Mouse (Mus musculus): Measurements from ENCODE around the gene Dcaf6. TPM values are rescaled to one million over a fixed set of nuclear protein-coding genes. Genes with fewer than 3 reads are reported as not detected.

The Dcaf6 gene
- polyA plus RNA-seq, 1 experiment, result 161 TPM

GRCm38 (mm10) chr1:165303209-165303608 is 157.1 kb downstream of the Dcaf6 start:
- Histone ChIP-seq H3K4me1 (ENCODE audit: control insufficient read depth, insufficient read depth, low read length) (no peaks in the 10 kb centered on the region), H3K27ac (ENCODE audit: control insufficient read depth, insufficient read depth, low read depth, low read length) (no peak overlapping the region), H3K27me3 (ENCODE audit: control insufficient read depth, insufficient read depth, low read length) (no peaks in the 10 kb centered on the region), H3K4me3 (ENCODE audit: control insufficient read depth, low read depth, low read length) (no peak overlapping the region), H3K36me3 (ENCODE audit: control insufficient read depth, insufficient read depth, low read length) (no peaks in the 10 kb centered on the region)
- TF ChIP-seq POLR2A (IDR thresholded peaks at IDR 0.05; ENCODE audit: control insufficient read depth, low read depth, low read length) (no peak), CTCF (IDR thresholded peaks at IDR 0.05; ENCODE audit: control insufficient read depth, insufficient read depth, insufficient replicate concordance, low read depth, low read length) (no peak)

- H3K4me1 ChIP-seq (ENCODE audit: control insufficient read depth, insufficient read depth, low read length), result no peaks in the 10 kb centered on the region
- TF ChIP-seq CTCF (IDR thresholded peaks at IDR 0.05; ENCODE audit: control insufficient read depth, insufficient read depth, insufficient replicate concordance, low read depth, low read length), result no peak
- TF ChIP-seq POLR2A (IDR thresholded peaks at IDR 0.05; ENCODE audit: control insufficient read depth, low read depth, low read length), result no peak
- H3K27me3 ChIP-seq (ENCODE audit: control insufficient read depth, insufficient read depth, low read length), result no peaks in the 10 kb centered on the region
- H3K4me3 ChIP-seq (ENCODE audit: control insufficient read depth, low read depth, low read length), result no peak overlapping the region
- H3K27ac ChIP-seq (ENCODE audit: control insufficient read depth, insufficient read depth, low read depth, low read length), result no peak overlapping the region
- H3K36me3 ChIP-seq (ENCODE audit: control insufficient read depth, insufficient read depth, low read length), result no peaks in the 10 kb centered on the region
Measured at GRCm38 (mm10) chr1:165302455-165303208, 157.6 kb downstream of the Dcaf6 start.

GRCm38 (mm10) chr1:165301567-165301966 is 158.7 kb downstream of the Dcaf6 start:
- H3K4me3 ChIP-seq (ENCODE audit: control insufficient read depth, low read depth, low read length), result no peak overlapping the region
- H3K27me3 ChIP-seq (ENCODE audit: control insufficient read depth, insufficient read depth, low read length), result no peaks in the 10 kb centered on the region
- TF ChIP-seq POLR2A (IDR thresholded peaks at IDR 0.05; ENCODE audit: control insufficient read depth, low read depth, low read length) (no peak), CTCF (IDR thresholded peaks at IDR 0.05; ENCODE audit: control insufficient read depth, insufficient read depth, insufficient replicate concordance, low read depth, low read length) (no peak)
- no peaks in the 10 kb centered on the region for H3K36me3 ChIP-seq (ENCODE audit: control insufficient read depth, insufficient read depth, low read length)
- H3K27ac ChIP-seq (ENCODE audit: control insufficient read depth, insufficient read depth, low read depth, low read length), result no peak overlapping the region
- no peaks in the 10 kb centered on the region for H3K4me1 ChIP-seq (ENCODE audit: control insufficient read depth, insufficient read depth, low read length)

GRCm38 (mm10) chr1:165301108-165301507 is 159.2 kb downstream of the Dcaf6 start:
- Histone ChIP-seq H3K4me3 (ENCODE audit: control insufficient read depth, low read depth, low read length) (no peak overlapping the region), H3K4me1 (ENCODE audit: control insufficient read depth, insufficient read depth, low read length) (no peaks in the 10 kb centered on the region), H3K27me3 (ENCODE audit: control insufficient read depth, insufficient read depth, low read length) (no peaks in the 10 kb centered on the region), H3K27ac (ENCODE audit: control insufficient read depth, insufficient read depth, low read depth, low read length) (no peak overlapping the region), H3K36me3 (ENCODE audit: control insufficient read depth, insufficient read depth, low read length) (no peaks in the 10 kb centered on the region)
- TF ChIP-seq CTCF (IDR thresholded peaks at IDR 0.05; ENCODE audit: control insufficient read depth, insufficient read depth, insufficient replicate concordance, low read depth, low read length) (no peak), POLR2A (IDR thresholded peaks at IDR 0.05; ENCODE audit: control insufficient read depth, low read depth, low read length) (no peak)

- Histone ChIP-seq H3K4me1 (ENCODE audit: control insufficient read depth, insufficient read depth, low read length) (no peaks in the 10 kb centered on the region), H3K36me3 (ENCODE audit: control insufficient read depth, insufficient read depth, low read length) (no peaks in the 10 kb centered on the region), H3K4me3 (ENCODE audit: control insufficient read depth, low read depth, low read length) (no peak within 1 kb of the TSS), H3K27me3 (ENCODE audit: control insufficient read depth, insufficient read depth, low read length) (no peaks in the 10 kb centered on the region), H3K27ac (ENCODE audit: control insufficient read depth, insufficient read depth, low read depth, low read length) (no peak within 1 kb of the TSS)
- no peak for TF ChIP-seq CTCF (IDR thresholded peaks at IDR 0.05; ENCODE audit: control insufficient read depth, insufficient read depth, insufficient replicate concordance, low read depth, low read length)
Measured at GRCm38 (mm10) chr1:165295489-165295888, 164.8 kb downstream of the Dcaf6 start, which contains the start of gene Gpr161. Gpr161 (plus strand) TSS chr1:165295789.

GRCm38 (mm10) chr1:165291606-165292005 is 168.7 kb downstream of the Dcaf6 start:
- H3K4me3 ChIP-seq (ENCODE audit: control insufficient read depth, low read depth, low read length), result no peak overlapping the region
- no peaks in the 10 kb centered on the region for H3K36me3 ChIP-seq (ENCODE audit: control insufficient read depth, insufficient read depth, low read length)
- no peaks in the 10 kb centered on the region for H3K4me1 ChIP-seq (ENCODE audit: control insufficient read depth, insufficient read depth, low read length)
- no peaks in the 10 kb centered on the region for H3K27me3 ChIP-seq (ENCODE audit: control insufficient read depth, insufficient read depth, low read length)
- TF ChIP-seq POLR2A (IDR thresholded peaks at IDR 0.05; ENCODE audit: control insufficient read depth, low read depth, low read length), result no peak
- TF ChIP-seq CTCF (IDR thresholded peaks at IDR 0.05; ENCODE audit: control insufficient read depth, insufficient read depth, insufficient replicate concordance, low read depth, low read length), result no peak
- no peak overlapping the region for H3K27ac ChIP-seq (ENCODE audit: control insufficient read depth, insufficient read depth, low read depth, low read length)

GRCm38 (mm10) chr1:165289831-165290230 is 170.4 kb downstream of the Dcaf6 start:
- no peaks in the 10 kb centered on the region for H3K4me1 ChIP-seq (ENCODE audit: control insufficient read depth, insufficient read depth, low read length)
- H3K27me3 ChIP-seq (ENCODE audit: control insufficient read depth, insufficient read depth, low read length), result no peaks in the 10 kb centered on the region
- no peak for TF ChIP-seq POLR2A (IDR thresholded peaks at IDR 0.05; ENCODE audit: control insufficient read depth, low read depth, low read length)
- no peak for TF ChIP-seq CTCF (IDR thresholded peaks at IDR 0.05; ENCODE audit: control insufficient read depth, insufficient read depth, insufficient replicate concordance, low read depth, low read length)
- H3K4me3 ChIP-seq (ENCODE audit: control insufficient read depth, low read depth, low read length), result no peak overlapping the region
- no peaks in the 10 kb centered on the region for H3K36me3 ChIP-seq (ENCODE audit: control insufficient read depth, insufficient read depth, low read length)
- H3K27ac ChIP-seq (ENCODE audit: control insufficient read depth, insufficient read depth, low read depth, low read length), result no peak overlapping the region
